Mouse (Mus musculus) ES-Bruce4 (cell line): ENCODE data around the gene Fbxo6.

Source experiments
- CTCF ChIP-seq: IDR thresholded peaks from one replicate; pipeline ENCODE4 v1.8.1; 2011; ENCODE audit warnings: low read depth, low read length
- EP300 ChIP-seq: IDR thresholded peaks from 2 replicates; pipeline ENCODE4 v1.6.1; 2011; ENCODE audit warnings: low read depth, low read length; ENCODE audit not compliant: insufficient read depth
- POLR2A ChIP-seq: IDR thresholded peaks from one replicate; pipeline ENCODE4 v1.8.1; 2011; ENCODE audit warnings: low read length; ENCODE audit not compliant: insufficient read depth

- TF ChIP-seq POLR2A, result no peak
- TF ChIP-seq EP300, result 0 out of 2 replicates have a peak, but pooled peaks have one; percentile 7
- TF ChIP-seq CTCF, result no peak
Observed at GRCm38 (mm10) chr4:148160436-148161390, 8.8 kb upstream of the Fbxo6 start, which contains the start of the genes Fbxo44 and Fbxo2.
